8 mouse cellular contexts compared by ENCODE assay signal in the genomic region with DNA sequence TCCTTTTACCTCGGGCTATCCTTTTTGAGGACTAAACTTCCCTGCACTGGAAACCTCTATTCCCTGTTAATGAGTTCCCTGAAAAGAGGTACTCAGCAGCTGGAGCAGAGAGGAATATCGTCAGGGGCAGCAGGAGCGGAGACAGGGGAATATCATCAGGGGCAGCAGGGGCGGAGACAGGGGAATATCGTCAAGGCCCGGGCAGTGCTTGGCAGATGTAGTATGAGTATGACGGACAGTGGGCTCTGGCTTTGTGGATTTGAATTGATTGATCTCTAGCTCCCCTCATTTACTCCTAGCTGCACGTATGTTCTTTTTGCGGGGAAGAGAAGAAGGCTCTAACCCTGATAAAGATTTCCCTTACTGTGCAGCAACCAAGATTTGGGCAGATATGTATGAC. TPM values are rescaled to one million over a fixed set of nuclear protein-coding genes. Genes with fewer than 3 reads are reported as not detected.
DNase-seq lines count a peak whose midpoint lies in the region; ATAC-seq and TF ChIP-seq lines count a peak whose summit lies in the region.

No protein-coding gene starts in this region.

- ATAC-seq in limb, embryonic 14.5 days (ENCODE audit: low FRiP score, low read depth) = no peak
- ATAC-seq in stomach, postnatal 0 days (ENCODE audit: low FRiP score, low TSS enrichment) = no peak

- H3K4me3 ChIP-seq in limb, embryonic 14.5 days (replicated peaks; ENCODE audit: low read length) = peak overlapping the region; percentile 97
- peak overlapping the region; percentile 90 for H3K4me3 ChIP-seq in stomach, postnatal 0 days (ENCODE audit: low read depth, low read length)

- no peaks in the 10 kb centered on the region for H3K9me3 ChIP-seq in limb, embryonic 14.5 days (ENCODE audit: control insufficient read depth, low read length)
- no peaks in the 10 kb centered on the region for H3K9me3 ChIP-seq in stomach, postnatal 0 days (ENCODE audit: control insufficient read depth, low read length)

- H3K36me3 ChIP-seq in limb, embryonic 14.5 days (ENCODE audit: control insufficient read depth, insufficient read depth, low read length) = peaks cover 3% of the 10 kb centered on the region; the same call in 1 of the 2 replicates
- H3K36me3 ChIP-seq in stomach, postnatal 0 days (ENCODE audit: control insufficient read depth, insufficient read depth, low read length) = no peaks in the 10 kb centered on the region

- H3K4me2 ChIP-seq in limb, embryonic 14.5 days (replicated peaks; ENCODE audit: low read depth, low read length, severe bottlenecking) = peak overlapping the region; percentile 71
- H3K4me2 ChIP-seq in stomach, postnatal 0 days (replicated peaks; ENCODE audit: low read depth) = peak overlapping the region; percentile 74

- TF ChIP-seq EP300 in stomach, postnatal 0 days (optimal IDR thresholded peaks at IDR 0.05) = no peak

- peak overlapping the region; percentile 95 for H3K27ac ChIP-seq in limb, embryonic 14.5 days (replicated peaks; ENCODE audit: low read depth, low read length)
- peak overlapping the region; percentile 98 for H3K27ac ChIP-seq in stomach, postnatal 0 days (replicated peaks)

- TF ChIP-seq CTCF in stomach, postnatal 0 days (IDR thresholded peaks at IDR 0.05; ENCODE audit: low read depth) = no peak

- no peak for TF ChIP-seq POLR2A in limb, embryonic 14.5 days (IDR thresholded peaks at IDR 0.05; ENCODE audit: borderline replicate concordance, extremely low read depth, insufficient read depth, insufficient read length)

- H3K9ac ChIP-seq in limb, embryonic 14.5 days (ENCODE audit: low read depth, low read length, severe bottlenecking) = peak overlapping the region; percentile 92; the same call in 1 of the 2 replicates
- peak overlapping the region; percentile 95; the same call in 1 of the 2 replicates for H3K9ac ChIP-seq in stomach, postnatal 0 days (ENCODE audit: low read length)

- peaks cover 17% of the 10 kb centered on the region for H3K4me1 ChIP-seq in limb, embryonic 14.5 days (ENCODE audit: control insufficient read depth, insufficient read depth, low read length)
- H3K4me1 ChIP-seq in stomach, postnatal 0 days (replicated peaks; ENCODE audit: control insufficient read depth, insufficient read depth) = 0 out of 2 replicates have a peak, but pooled peaks cover 3% of the 10 kb centered on the region

- DNase-seq in embryo, embryonic 10.5 days (ENCODE audit: low spot score) = peak; percentile 12
- DNase-seq in embryo, embryonic 10 days (ENCODE audit: low spot score) = no peak
- DNase-seq in thymus, postnatal 4 days = peak; percentile 14
- no peak for DNase-seq in thymus, postnatal 25 days
- DNase-seq in limb, embryonic 14.5 days (ENCODE audit: low spot score) = no peak
- no peak for DNase-seq in stomach, postnatal 0 days (ENCODE audit: low spot score)
- no peak for DNase-seq in right cerebral cortex, postnatal 10 days (ENCODE audit: low spot score in 2 of 2)
- no peak for DNase-seq in left cerebral cortex, adult 11 months (ENCODE audit: low spot score)

- 57% methylated on average over 9 of the region's 9 CpGs for WGBS in limb, embryonic 14.5 days
- 60% methylated on average over 9 of the region's 9 CpGs for WGBS in stomach, postnatal 0 days

- H3K27me3 ChIP-seq in limb, embryonic 14.5 days (ENCODE audit: control insufficient read depth, insufficient read depth, low read length) = no peaks in the 10 kb centered on the region
- H3K27me3 ChIP-seq in stomach, postnatal 0 days (ENCODE audit: control insufficient read depth, insufficient read depth, low read length) = no peaks in the 10 kb centered on the region

RNA-seq across cellular contexts. Expression of a gene that starts 0.7 kb away (rescaled TPM):
- polyA plus RNA-seq in limb, embryonic 14.5 days (2012; rRNA removed) = 17.6 and 20.5 TPM in 2 replicates
- 18.4 and 19.0 TPM in 2 replicates for polyA plus RNA-seq in limb, embryonic 14.5 days (2014; fragmentation: Nextera tagmentation; extraction: Ambion mirVana)
- polyA plus RNA-seq in stomach, postnatal 0 days (2015; fragmentation: Nextera tagmentation; extraction: Ambion mirVana) = 9.1 and 10.5 TPM in 2 replicates

RNA-seq across cellular contexts. Expression of a gene that starts 1.3 kb away (rescaled TPM):
- 47.7 and 50.4 TPM in 2 replicates for polyA plus RNA-seq in limb, embryonic 14.5 days (2012; rRNA removed)
- 66.1 and 66.6 TPM in 2 replicates for polyA plus RNA-seq in limb, embryonic 14.5 days (2014; fragmentation: Nextera tagmentation; extraction: Ambion mirVana)
- 41.5 and 43.7 TPM in 2 replicates for polyA plus RNA-seq in stomach, postnatal 0 days (2015; fragmentation: Nextera tagmentation; extraction: Ambion mirVana)

RNA-seq across cellular contexts. Expression of a gene that starts 44.3 kb away (rescaled TPM):
- 7.1 and 10.1 TPM in 2 replicates for polyA plus RNA-seq in limb, embryonic 14.5 days (2012; rRNA removed)
- 16.2 and 18.5 TPM in 2 replicates for polyA plus RNA-seq in limb, embryonic 14.5 days (2014; fragmentation: Nextera tagmentation; extraction: Ambion mirVana)
- polyA plus RNA-seq in stomach, postnatal 0 days (2015; fragmentation: Nextera tagmentation; extraction: Ambion mirVana) = 10.7 and 10.9 TPM in 2 replicates

Comparison
In these comparisons a context has a peak if more than half of its experiments do, and no peak if none do; other contexts are left out.
1. DNase-seq: peak in embryo, embryonic 10.5 days (single experiment) and thymus, postnatal 4 days (single experiment); none in embryo, embryonic 10 days (single experiment), thymus, postnatal 25 days (single experiment), limb, embryonic 14.5 days (single experiment), stomach, postnatal 0 days (single experiment), right cerebral cortex, postnatal 10 days (0 of 2) and left cerebral cortex, adult 11 months (single experiment).